In genomic region chr11:74811538-74811937, GRCm38 (mm10) we compare ENCODE assay signal across 20 mouse cellular contexts. TPM values are rescaled to one million over a fixed set of nuclear protein-coding genes. Genes with fewer than 3 reads are reported as not detected.
A peak's percentile ranks its signal among the peaks of the same experiment; 100 is the strongest.
DNase-seq lines count a peak whose midpoint lies in the region; ATAC-seq and TF ChIP-seq lines count a peak whose summit lies in the region.
"Had no signal": no experiment of that assay in that cellular context is flagged by ENCODE, and none has a peak within 500 bp of the region (broad histone marks: within the 10 kb centered on the region; RNA-seq: fewer than 3 reads in every experiment).

No protein-coding gene starts in this region.

- H3K4me3 ChIP-seq in heart, embryonic 13.5 days, result no peak overlapping the region
- H3K4me3 ChIP-seq in heart, adult 2 months, result no peak overlapping the region
- no peak overlapping the region for H3K4me3 ChIP-seq in kidney, embryonic 14.5 days (ENCODE audit: low read length)
- no peak overlapping the region for H3K4me3 ChIP-seq in liver, embryonic 12.5 days
- no peak overlapping the region for H3K4me3 ChIP-seq in liver, postnatal 0 days (ENCODE audit: low read depth, low read length)
- H3K4me3 ChIP-seq: embryonic facial prominence, embryonic 10.5 days; forebrain, embryonic 13.5 days; heart, embryonic 15.5 days had no signal

- peak overlapping the region; percentile 8; the same call in 1 of the 2 replicates for H3K4me2 ChIP-seq in heart, embryonic 13.5 days
- H3K4me2 ChIP-seq in kidney, embryonic 14.5 days (replicated peaks; ENCODE audit: low read depth, low read length), result no peak overlapping the region
- H3K4me2 ChIP-seq in liver, embryonic 12.5 days, result no peak overlapping the region
- H3K4me2 ChIP-seq in liver, postnatal 0 days (ENCODE audit: low read depth, low read length), result no peak overlapping the region
- H3K4me2 ChIP-seq: forebrain, embryonic 13.5 days; heart, embryonic 15.5 days; hindbrain, embryonic 14.5 days had no signal

- TF ChIP-seq CTCF in heart, adult 2 months (IDR thresholded peaks at IDR 0.05), result no peak
- no peak for TF ChIP-seq CTCF in liver, postnatal 0 days (IDR thresholded peaks at IDR 0.05; ENCODE audit: low read depth)

- TF ChIP-seq POLR2A in heart, adult 2 months (IDR thresholded peaks at IDR 0.05; ENCODE audit: insufficient read depth, low read depth, low read length), result no peak

- H3K36me3 ChIP-seq in heart, embryonic 13.5 days, result peaks cover 56% of the 10 kb centered on the region
- no peaks in the 10 kb centered on the region for H3K36me3 ChIP-seq in heart, adult 2 months (ENCODE audit: control insufficient read depth, insufficient read depth, low read length)
- H3K36me3 ChIP-seq in kidney, embryonic 14.5 days (ENCODE audit: control insufficient read depth, insufficient read depth, low read length), result peaks cover 28% of the 10 kb centered on the region
- H3K36me3 ChIP-seq in liver, embryonic 12.5 days, result peaks cover 75% of the 10 kb centered on the region
- H3K36me3 ChIP-seq in liver, postnatal 0 days (replicated peaks; ENCODE audit: insufficient read depth, low read length), result peaks cover 15% of the 10 kb centered on the region

- WGBS in heart, embryonic 13.5 days, result 62% methylated on average over 5 of the region's 5 CpGs
- 80% methylated on average over 5 of the region's 5 CpGs for WGBS in heart, adult 2 months
- WGBS in kidney, embryonic 14.5 days, result 24% methylated on average over 5 of the region's 5 CpGs
- 83% methylated on average over 5 of the region's 5 CpGs for WGBS in liver, embryonic 12.5 days (ENCODE audit: insufficient replicate concordance)
- WGBS in liver, postnatal 0 days (ENCODE audit: insufficient replicate concordance), result 81% methylated on average over 5 of the region's 5 CpGs

- H3K79me2 ChIP-seq in heart, adult 2 months (replicated peaks; ENCODE audit: control insufficient read depth, insufficient read depth, low read length), result no peaks in the 10 kb centered on the region

- intact Hi-C loops in heart, adult 2 months (cut with DNase I), result loop anchor here (5.0 kb wide), 1 partner anchor 36 kb away; no protein-coding TSS in a partner anchor

- no peaks in the 10 kb centered on the region for H3K9me3 ChIP-seq in heart, embryonic 13.5 days
- no peaks in the 10 kb centered on the region for H3K9me3 ChIP-seq in kidney, embryonic 14.5 days (ENCODE audit: control insufficient read depth, low read length)
- no peaks in the 10 kb centered on the region for H3K9me3 ChIP-seq in liver, embryonic 12.5 days (replicated peaks)
- no peaks in the 10 kb centered on the region for H3K9me3 ChIP-seq in liver, postnatal 0 days (ENCODE audit: low read length)
- H3K9me3 ChIP-seq: embryonic facial prominence, embryonic 10.5 days; forebrain, embryonic 13.5 days; G1E; heart, embryonic 15.5 days had no signal

- TF ChIP-seq EP300 in heart, adult 2 months (IDR thresholded peaks at IDR 0.05; ENCODE audit: insufficient read depth, low read depth, low read length), result no peak
- TF ChIP-seq EP300 in liver, postnatal 0 days (IDR thresholded peaks at IDR 0.05; ENCODE audit: low read depth), result no peak

- no peak for ATAC-seq in heart, embryonic 13.5 days (ENCODE audit: extremely low read depth, insufficient number of reproducible peaks, low FRiP score, low TSS enrichment)
- ATAC-seq in kidney, embryonic 14.5 days (ENCODE audit: low FRiP score, low TSS enrichment), result peak; percentile 79
- no peak for ATAC-seq in liver, embryonic 12.5 days
- ATAC-seq in liver, postnatal 0 days, result no peak
- ATAC-seq: CD4-positive, CD25-positive, alpha-beta regulatory T cell, adult 4 months; forebrain, embryonic 13.5 days; forebrain, postnatal 0 days had no signal

- peaks cover 8% of the 10 kb centered on the region for H3K4me1 ChIP-seq in heart, embryonic 13.5 days
- H3K4me1 ChIP-seq in heart, adult 2 months (ENCODE audit: control insufficient read depth, insufficient read depth, low read length), result no peaks in the 10 kb centered on the region
- H3K4me1 ChIP-seq in kidney, embryonic 14.5 days (ENCODE audit: control insufficient read depth, insufficient read depth, low read length), result no peaks in the 10 kb centered on the region
- peaks cover 8% of the 10 kb centered on the region for H3K4me1 ChIP-seq in liver, embryonic 12.5 days
- H3K4me1 ChIP-seq in liver, postnatal 0 days (ENCODE audit: insufficient read depth), result no peaks in the 10 kb centered on the region
- H3K4me1 ChIP-seq: embryonic facial prominence, embryonic 10.5 days had no signal

- H3K27ac ChIP-seq in heart, embryonic 13.5 days (replicated peaks), result peak overlapping the region; percentile 53
- no peak overlapping the region for H3K27ac ChIP-seq in heart, adult 2 months
- H3K27ac ChIP-seq in kidney, embryonic 14.5 days (ENCODE audit: low read depth, low read length), result peak overlapping the region; percentile 60
- H3K27ac ChIP-seq in liver, embryonic 12.5 days, result peak overlapping the region; percentile 7; the same call in 1 of the 2 replicates
- H3K27ac ChIP-seq in liver, postnatal 0 days (ENCODE audit: low read depth), result no peak overlapping the region
- H3K27ac ChIP-seq: embryonic facial prominence, embryonic 10.5 days; forebrain, embryonic 13.5 days; heart, embryonic 15.5 days; hindbrain, embryonic 14.5 days had no signal

- peak overlapping the region; percentile 33; the same call in 1 of the 2 replicates for H3K9ac ChIP-seq in heart, embryonic 13.5 days
- H3K9ac ChIP-seq in heart, adult 2 months (ENCODE audit: low read depth, low read length), result no peak overlapping the region
- no peak overlapping the region for H3K9ac ChIP-seq in kidney, embryonic 14.5 days (ENCODE audit: low read depth, low read length)
- no peak overlapping the region for H3K9ac ChIP-seq in liver, embryonic 12.5 days
- H3K9ac ChIP-seq in liver, postnatal 0 days (replicated peaks), result no peak overlapping the region
- H3K9ac ChIP-seq: forebrain, embryonic 13.5 days; forebrain, postnatal 0 days; heart, embryonic 15.5 days; hindbrain, embryonic 14.5 days had no signal

- DNase-seq in heart, adult 11 months, result peak; percentile 50
- DNase-seq in heart, adult 9 months (ENCODE audit: low spot score in 2 of 2), result no peak
- DNase-seq in heart, adult 2 months, result no peak
- no peak for DNase-seq in kidney, postnatal 4 days
- DNase-seq in liver, postnatal 0 days, result no peak
- DNase-seq: adrenal gland, adult 8-10 months; B cell, adult 2 months; cerebellum, adult 2 months; cerebellum, postnatal 10 days; forebrain, postnatal 0 days; gastrocnemius, postnatal 14 days had no signal

- H3K27me3 ChIP-seq in heart, embryonic 13.5 days (replicated peaks), result no peaks in the 10 kb centered on the region
- no peaks in the 10 kb centered on the region for H3K27me3 ChIP-seq in heart, adult 2 months (ENCODE audit: control insufficient read depth, insufficient read depth, low read length)
- no peaks in the 10 kb centered on the region for H3K27me3 ChIP-seq in kidney, embryonic 14.5 days (ENCODE audit: control insufficient read depth, insufficient read depth, low read length)
- H3K27me3 ChIP-seq in liver, embryonic 12.5 days (replicated peaks), result no peaks in the 10 kb centered on the region
- H3K27me3 ChIP-seq in liver, postnatal 0 days (ENCODE audit: insufficient read depth, low read length), result no peaks in the 10 kb centered on the region
- H3K27me3 ChIP-seq: forebrain, embryonic 13.5 days; heart, embryonic 15.5 days had no signal

RNA-seq across cellular contexts. Expression of gene Mnt, which starts 19.2 kb away (rescaled TPM):
- 3.3 and 3.5 TPM in 2 replicates for polyA plus RNA-seq in heart, embryonic 13.5 days (2015; fragmentation: Nextera tagmentation; extraction: Ambion mirVana)
- 10 to 100 TPM in 1 of 2 experiments, 1 to 10 TPM in 1; 6.7 to 10.7 TPM for total RNA-seq in heart, adult 2 months (2021)
- 5.4 and 6.9 TPM in 2 replicates for polyA plus RNA-seq in heart, adult 2 months (2012; rRNA removed)
- 4.9 and 6.6 TPM in 2 replicates for polyA plus RNA-seq in kidney, embryonic 14.5 days (2014; fragmentation: Nextera tagmentation; extraction: Ambion mirVana)
- polyA plus RNA-seq in liver, embryonic 12.5 days (2016; fragmentation: Nextera tagmentation; extraction: Ambion mirVana), result 1.9 and 2.0 TPM in 2 replicates
- polyA plus RNA-seq in liver, postnatal 0 days (2015; fragmentation: Nextera tagmentation; extraction: Ambion mirVana), result 1.3 and 1.4 TPM in 2 replicates

RNA-seq across cellular contexts. Expression of gene Mettl16, which starts 40.9 kb away (rescaled TPM):
- polyA plus RNA-seq in heart, embryonic 13.5 days (2015; fragmentation: Nextera tagmentation; extraction: Ambion mirVana), result 29.2 and 32.8 TPM in 2 replicates
- total RNA-seq in heart, adult 2 months (2021), result 10 to 100 TPM; 16.3 to 17.8 TPM
- polyA plus RNA-seq in heart, adult 2 months (2012; rRNA removed), result 2.8 and 4.6 TPM in 2 replicates
- polyA plus RNA-seq in kidney, embryonic 14.5 days (2014; fragmentation: Nextera tagmentation; extraction: Ambion mirVana), result 34.6 and 42.0 TPM in 2 replicates
- 44.3 and 46.6 TPM in 2 replicates for polyA plus RNA-seq in liver, embryonic 12.5 days (2016; fragmentation: Nextera tagmentation; extraction: Ambion mirVana)
- polyA plus RNA-seq in liver, postnatal 0 days (2015; fragmentation: Nextera tagmentation; extraction: Ambion mirVana), result 7.2 and 8.4 TPM in 2 replicates

Comparison
In these comparisons a context has a peak if more than half of its experiments do, and no peak if none do; other contexts are left out.
1. H3K27ac ChIP-seq: peak in heart, embryonic 13.5 days (single experiment), kidney, embryonic 14.5 days (single experiment) and liver, embryonic 12.5 days (single experiment); none in heart, adult 2 months (single experiment) and liver, postnatal 0 days (single experiment).